Mouse (Mus musculus) intestine, postnatal 0 days (tissue): ENCODE measurements around the gene Zfp566. TPM values are rescaled to one million over a fixed set of nuclear protein-coding genes. Genes with fewer than 3 reads are reported as not detected.

Experiments used
- ATAC-seq: fragments of 200-750 bp; cut with Nextera tagmentation; 2 replicates; pipeline ENCODE4 v1.8.0; 2017; ENCODE audit warnings: mild to moderate bottlenecking, moderate TSS enrichment, moderate library complexity
- H3K27ac ChIP-seq: fragments of 300-500 bp; sonication (generic); 2 replicates; pipeline ENCODE4 v1.5.1; 2014; ENCODE audit warnings: mild to moderate bottlenecking, low read depth, low read length, moderate library complexity
- H3K27me3 ChIP-seq: fragments of 300-500 bp; sonication (generic); replicated peaks from 2 replicates; pipeline ENCODE4 v1.6.1; 2014; ENCODE audit warnings: low read length, mixed read lengths; ENCODE audit not compliant: control insufficient read depth, insufficient read depth
- H3K36me3 ChIP-seq: fragments of 300-500 bp; sonication (generic); 2 replicates; pipeline ENCODE4 v1.6.1; 2014; ENCODE audit warnings: mild to moderate bottlenecking, moderate library complexity; ENCODE audit not compliant: control insufficient read depth, insufficient read depth
- H3K4me1 ChIP-seq: fragments of 300-500 bp; sonication (generic); replicated peaks from 2 replicates; pipeline ENCODE4 v1.6.1; 2014; ENCODE audit warnings: antibody characterized with exemption, low read length, mixed read lengths; ENCODE audit not compliant: control insufficient read depth, insufficient read depth
- H3K4me2 ChIP-seq: fragments of 300-500 bp; sonication (generic); replicated peaks from 2 replicates; pipeline ENCODE4 v1.6.1; 2014; ENCODE audit warnings: low read depth, mild to moderate bottlenecking, moderate library complexity
- H3K4me3 ChIP-seq: fragments of 300-500 bp; sonication (generic); 2 replicates; pipeline ENCODE4 v1.5.1; 2014; ENCODE audit warnings: low read depth, low read length
- H3K9ac ChIP-seq: fragments of 300-500 bp; sonication (generic); 2 replicates; pipeline ENCODE4 v1.6.1; 2014; ENCODE audit warnings: mild to moderate bottlenecking, low read depth, low read length
- H3K9me3 ChIP-seq: fragments of 300-500 bp; sonication (generic); 2 replicates; pipeline ENCODE4 v1.6.1; 2016; ENCODE audit warnings: mixed run types; ENCODE audit not compliant: control insufficient read depth
- CTCF ChIP-seq: sonication (generic); IDR thresholded peaks from 2 replicates; pipeline ENCODE4 v1.5.1; 2016; ENCODE audit warnings: low read depth, mild to moderate bottlenecking, control low read depth, antibody characterized with exemption, moderate library complexity
- WGBS: fragments of 180-500 bp; shearing (Covaris S2); extraction: QIAGEN DNeasy Blood & Tissue Kit; methylation state at CpG from one replicate; pipeline ENCODE4 v1.1.7; 2014; 5-methylcytosine and 5-hydroxymethylcytosine counted together
- polyA plus RNA-seq: library from polyadenylated mRNA; unstranded; fragments of >200 nt; fragmentation: Nextera tagmentation; extraction: Ambion mirVana; gene quantifications from 2 replicates; pipeline ENCODE4 v1.2.1, GENCODE M21; 2015

The Zfp566 gene
- polyA plus RNA-seq = 2.6 and 3.1 TPM in 2 replicates

GRCm38 (mm10) chr7:30090092-30090969 is at the start of gene Zfp566, which contains the start of gene Gm26920:
TSS of gene Zfp566 (minus strand) at chr7:30090527.
TSS of gene Gm26920 (minus strand) at chr7:30090410.
- Histone ChIP-seq H3K9me3 (no peaks in the 10 kb centered on the region), H3K36me3 (peaks cover 9% of the 10 kb centered on the region; the same call in 1 of the 2 replicates)
- ATAC-seq = peak; percentile 91

GRCm38 (mm10) chr7:30136826-30137225 is 46.5 kb upstream of the Zfp566 start:
- no peak overlapping the region for H3K9ac ChIP-seq
- H3K4me1 ChIP-seq = no peaks in the 10 kb centered on the region
- H3K9me3 ChIP-seq = no peaks in the 10 kb centered on the region
- H3K27ac ChIP-seq = no peak overlapping the region
- H3K27me3 ChIP-seq = no peaks in the 10 kb centered on the region
- TF ChIP-seq CTCF = no peak
- WGBS = 84% methylated on average over 10 of the region's 10 CpGs
- H3K36me3 ChIP-seq = peaks cover 12% of the 10 kb centered on the region
- no peak overlapping the region for H3K4me3 ChIP-seq
- no peak overlapping the region for H3K4me2 ChIP-seq
- no peak for ATAC-seq

More at GRCm38 (mm10) chr7:30090092-30090969, at the start of gene Zfp566, which contains the start of gene Gm26920:
- WGBS = under 1% methylated on average over 40 of the region's 40 CpGs
- H3K4me1 ChIP-seq = 0 out of 2 replicates have a peak, but pooled peaks cover 4% of the 10 kb centered on the region
- H3K9ac ChIP-seq = peak within 1 kb of the TSS; percentile 73
- no peaks in the 10 kb centered on the region for H3K27me3 ChIP-seq
- H3K27ac ChIP-seq = peak within 1 kb of the TSS; percentile 35
- H3K4me3 ChIP-seq = peak within 1 kb of the TSS; percentile 59
- TF ChIP-seq CTCF = no peak
- peak within 1 kb of the TSS; percentile 80 for H3K4me2 ChIP-seq

- Histone ChIP-seq H3K4me1 (no peaks in the 10 kb centered on the region), H3K9ac (no peak overlapping the region), H3K4me2 (no peak overlapping the region), H3K27me3 (no peaks in the 10 kb centered on the region), H3K27ac (no peak overlapping the region), H3K4me3 (no peak overlapping the region), H3K9me3 (no peaks in the 10 kb centered on the region), H3K36me3 (peaks cover 17% of the 10 kb centered on the region)
- no peak for ATAC-seq
- 85% methylated on average over 4 of the region's 4 CpGs for WGBS
- TF ChIP-seq CTCF = no peak
These were observed 42.1 kb upstream of the Zfp566 start for GRCm38 (mm10) chr7:30132396-30132795.

GRCm38 (mm10) chr7:30129900-30130299 is 39.6 kb upstream of the Zfp566 start:
- Histone ChIP-seq H3K4me1 (no peaks in the 10 kb centered on the region), H3K4me2 (no peak overlapping the region), H3K9me3 (no peaks in the 10 kb centered on the region), H3K36me3 (peaks cover 19% of the 10 kb centered on the region), H3K27ac (no peak overlapping the region), H3K27me3 (no peaks in the 10 kb centered on the region), H3K9ac (no peak overlapping the region), H3K4me3 (no peak overlapping the region)
- whole genome bisulfite sequencing = 95% methylated on average over 8 of the region's 8 CpGs
- TF ChIP-seq CTCF = no peak
- ATAC-seq = no peak

GRCm38 (mm10) chr7:30122188-30122530 is 31.8 kb upstream of the Zfp566 start:
- H3K9me3 ChIP-seq = no peaks in the 10 kb centered on the region
- peak; percentile 31; the same call in 1 of the 2 replicates for ATAC-seq
- 4% methylated on average over 15 of the region's 15 CpGs for WGBS

More at GRCm38 (mm10) chr7:30122188-30122530, 31.8 kb upstream of the Zfp566 start:
- peak overlapping the region; percentile 56 for H3K4me3 ChIP-seq
- peak overlapping the region; percentile 96 for H3K4me2 ChIP-seq
- no peak for TF ChIP-seq CTCF
- H3K9ac ChIP-seq = peak overlapping the region; percentile 35
- H3K27ac ChIP-seq = no peak overlapping the region
- no peaks in the 10 kb centered on the region for H3K4me1 ChIP-seq
- H3K27me3 ChIP-seq = no peaks in the 10 kb centered on the region
- H3K36me3 ChIP-seq = peaks cover under 1% of the 10 kb centered on the region; the same call in 1 of the 2 replicates
